Mouse (Mus musculus) lung, postnatal 25 days (tissue): ENCODE measurements around the gene Oxld1.

ENCODE experiments used
- DNase-seq: peaks from one replicate; pipeline ENCODE4 v3.0.0; 2022; ENCODE audit warnings: low spot score

Oxld1 gene

DNA sequence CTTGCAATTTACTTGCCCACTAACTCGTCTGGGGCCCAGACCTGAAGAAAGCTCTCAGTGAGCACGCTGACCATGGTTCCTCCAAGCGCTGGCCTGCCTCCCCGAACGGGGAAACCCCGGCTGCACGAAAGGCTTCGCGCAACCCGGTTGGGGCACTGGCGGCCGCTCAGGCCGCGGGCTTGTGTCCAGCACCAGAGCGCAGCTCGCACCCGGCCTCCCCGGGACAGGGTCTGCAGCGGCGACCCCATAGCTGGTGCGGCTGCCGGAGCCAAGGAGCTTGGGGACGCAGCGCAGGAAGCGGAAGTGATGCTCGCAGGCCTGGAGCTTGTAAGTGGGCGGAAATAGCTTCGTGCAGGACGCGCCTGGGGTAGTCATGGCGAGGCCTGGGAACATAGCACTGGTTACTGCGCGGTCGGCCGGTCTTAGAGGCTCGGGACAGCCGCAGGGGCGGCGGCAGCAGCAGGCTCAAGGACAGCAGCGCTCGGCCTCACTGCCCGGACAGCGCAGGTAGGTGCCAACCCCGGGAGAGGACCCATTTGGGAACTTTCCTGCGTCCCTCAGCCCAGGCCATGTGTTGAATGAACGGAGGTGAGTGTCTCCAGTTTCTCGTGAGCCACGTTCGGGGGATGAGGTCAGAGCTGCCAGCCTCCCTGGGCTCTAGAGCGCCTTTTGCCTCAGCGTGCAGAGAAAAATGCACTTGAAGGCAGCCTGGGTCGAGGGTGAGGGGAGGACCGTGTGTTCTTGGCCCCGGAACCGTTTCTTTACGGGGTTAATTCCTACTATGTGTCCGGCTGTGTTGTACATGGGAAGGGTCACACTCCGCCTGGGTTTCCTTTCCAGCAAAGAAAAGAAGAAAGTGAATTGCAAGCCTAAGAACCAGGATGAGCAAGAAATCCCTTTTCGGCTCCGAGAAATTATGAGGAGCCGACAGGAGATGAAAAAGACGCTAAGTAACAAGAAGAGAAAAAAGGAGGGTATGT lies at the start of gene Oxld1, which contains the start of gene Ccdc137:
TSS of gene Oxld1 (minus strand) at position 297 of the 980 bp plus-strand sequence.
TSS of gene Ccdc137 (plus strand) at position 344 of the 980 bp plus-strand sequence.
- peak; percentile 74 for DNase-seq

DNA sequence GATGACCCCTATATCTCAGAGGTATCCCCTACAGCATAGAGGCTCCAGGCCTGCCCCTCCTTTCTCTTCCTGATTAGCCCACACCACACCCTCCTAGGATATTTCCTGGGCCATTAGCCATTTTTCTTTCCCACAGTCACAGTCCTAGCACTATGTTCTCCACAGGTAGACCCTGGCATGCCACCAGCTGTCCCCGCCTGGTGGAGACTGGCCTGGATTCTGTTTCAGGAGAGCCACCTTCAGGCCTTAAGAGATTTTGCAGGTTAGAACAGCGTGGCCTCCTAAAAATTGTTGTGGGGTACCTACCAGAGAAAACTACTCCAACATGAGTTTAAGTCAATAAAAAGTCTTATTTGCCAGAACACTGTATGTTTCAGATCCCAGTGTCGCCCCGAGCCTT lies 49.0 kb upstream of the Oxld1 start:
- no peak for DNase-seq

DNA sequence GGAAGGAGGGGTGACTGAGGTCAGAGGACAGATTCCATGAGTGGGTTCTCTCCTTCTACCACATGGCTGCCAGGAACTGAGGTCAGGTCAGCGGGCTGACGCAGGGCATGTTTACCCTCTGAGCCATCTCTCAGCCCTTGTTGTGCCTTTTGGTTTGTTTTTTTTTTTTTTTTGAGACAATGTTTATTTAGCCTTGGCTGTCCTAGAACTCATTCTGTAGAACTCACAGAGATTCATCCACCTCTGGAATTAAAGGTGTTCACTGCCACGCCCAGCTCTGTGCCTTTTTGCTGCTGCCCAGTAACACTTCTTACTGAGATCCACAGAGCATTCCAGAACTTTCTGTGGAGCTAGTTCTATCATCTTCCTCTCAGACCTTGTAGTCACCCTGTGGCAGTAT lies 47.8 kb upstream of the Oxld1 start:
- no peak for DNase-seq

DNA sequence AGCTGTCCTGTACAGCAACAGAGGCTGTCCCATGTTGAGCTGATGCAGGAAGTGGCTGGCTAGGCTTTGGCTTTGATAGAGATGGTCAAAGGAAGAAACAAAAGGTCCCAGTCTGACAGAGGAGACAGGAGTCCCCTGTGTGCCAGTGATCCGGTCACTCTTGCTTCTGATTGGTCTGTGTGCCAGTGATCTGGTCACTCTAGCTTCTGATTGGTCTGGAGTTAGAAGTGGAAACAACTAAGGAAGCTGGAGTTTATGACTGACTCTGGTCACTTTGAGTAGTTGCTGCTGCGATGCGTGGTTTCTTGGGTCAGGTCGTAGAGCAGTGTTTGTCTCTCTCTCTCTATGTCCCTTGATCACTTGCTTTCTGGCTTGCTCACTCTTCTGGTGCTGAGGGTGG lies 43.8 kb upstream of the Oxld1 start:
- no peak for DNase-seq

DNA sequence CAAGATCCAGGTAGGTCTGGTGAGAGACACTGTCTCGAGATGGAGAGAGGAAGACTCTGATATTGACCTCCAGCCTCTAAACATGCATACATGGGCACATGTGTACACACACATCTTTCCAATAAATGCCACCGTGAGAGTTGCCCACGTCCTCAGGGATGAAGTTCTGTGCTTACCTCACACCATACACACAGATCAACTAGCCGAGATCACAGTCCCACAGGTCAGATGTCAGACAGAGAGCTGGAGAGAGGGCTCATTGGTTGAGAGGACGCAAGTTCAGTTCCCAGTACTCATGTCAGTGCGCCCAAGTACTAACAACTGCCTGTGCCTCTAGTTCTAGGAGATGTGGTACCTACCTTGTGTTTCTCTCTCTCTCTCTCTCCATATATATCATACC lies 43.1 kb upstream of the Oxld1 start:
- DNase-seq: no peak

DNA sequence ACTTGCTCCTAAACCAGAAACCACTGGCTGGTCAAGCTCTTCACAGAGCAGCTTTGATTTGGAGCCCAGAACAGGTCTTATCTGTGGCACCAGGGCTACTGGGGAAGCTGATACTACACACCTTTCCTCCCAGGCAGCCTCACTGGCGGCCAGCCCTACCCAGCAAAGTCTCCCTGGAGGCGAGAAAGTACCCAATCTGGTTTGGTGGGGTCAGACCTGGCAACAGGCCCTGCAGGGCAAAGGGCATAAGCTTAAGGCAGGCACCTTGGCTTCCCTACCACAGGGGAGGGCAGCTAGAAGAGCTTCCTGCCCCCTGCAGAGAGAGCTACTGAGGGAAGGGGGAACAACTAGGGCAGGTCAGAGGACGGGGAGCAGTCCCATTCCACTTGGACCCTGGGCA lies 42.5 kb upstream of the Oxld1 start:
- DNase-seq: peak; percentile 80

DNA sequence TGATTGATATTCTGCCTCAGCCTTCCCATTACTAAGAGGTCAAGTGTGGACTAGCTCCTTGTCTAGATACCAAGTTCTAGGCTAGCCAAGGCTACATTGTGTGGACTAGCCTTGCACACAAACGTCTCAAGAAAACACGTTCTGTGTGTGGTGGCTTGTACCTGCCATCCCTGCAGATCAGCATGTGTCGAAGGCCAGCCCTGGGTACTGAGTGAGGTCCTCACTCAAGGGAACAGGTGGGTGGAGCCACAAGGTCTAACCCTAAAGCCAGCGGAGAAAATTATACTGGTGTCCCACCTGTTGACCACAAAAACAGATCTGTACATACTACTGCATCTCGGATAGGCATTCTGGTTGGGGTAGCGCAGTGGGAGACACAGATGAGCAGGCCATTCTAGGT lies 42.0 kb upstream of the Oxld1 start:
- no peak for DNase-seq

DNA sequence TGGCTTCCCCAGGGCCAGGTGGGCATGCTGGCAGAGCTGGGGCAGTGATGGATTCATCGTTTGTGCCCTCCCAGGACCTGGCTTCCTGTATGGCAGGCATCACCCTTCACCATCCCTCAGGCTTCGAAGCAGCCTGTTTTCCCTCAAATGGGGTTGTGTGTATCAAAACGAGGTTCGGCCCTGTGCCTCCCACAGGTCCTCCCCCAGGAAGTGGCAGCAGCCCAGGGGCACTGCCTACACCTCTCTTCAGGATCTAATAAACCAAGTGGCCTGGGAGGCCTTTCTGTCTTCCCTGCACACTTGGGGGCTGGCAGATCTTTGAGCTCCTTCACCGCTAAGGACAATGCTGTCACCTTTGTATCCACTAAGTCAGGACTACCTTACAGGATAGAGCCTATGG lies 41.0 kb upstream of the Oxld1 start:
- DNase-seq: no peak

DNA sequence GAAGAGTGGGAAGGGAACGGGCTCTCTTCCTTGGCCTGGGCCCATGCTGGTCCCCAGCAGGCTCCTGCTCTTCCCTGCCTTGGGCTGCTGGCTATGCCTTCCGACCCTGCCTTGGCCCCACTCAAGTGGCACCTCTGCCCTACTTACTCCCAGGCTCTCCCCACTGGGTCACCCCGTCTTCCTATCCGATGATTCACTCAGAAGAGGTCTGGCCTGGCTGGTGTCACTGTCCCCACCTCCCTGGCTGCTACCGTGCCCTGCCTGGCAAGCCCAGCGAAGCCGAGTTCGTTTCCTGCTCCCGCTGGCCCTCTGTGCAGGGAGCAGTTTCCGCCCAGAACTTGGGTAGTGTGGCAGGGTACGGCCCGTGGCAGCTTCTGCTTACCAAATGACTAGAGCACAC lies 40.4 kb upstream of the Oxld1 start:
- no peak for DNase-seq

DNA sequence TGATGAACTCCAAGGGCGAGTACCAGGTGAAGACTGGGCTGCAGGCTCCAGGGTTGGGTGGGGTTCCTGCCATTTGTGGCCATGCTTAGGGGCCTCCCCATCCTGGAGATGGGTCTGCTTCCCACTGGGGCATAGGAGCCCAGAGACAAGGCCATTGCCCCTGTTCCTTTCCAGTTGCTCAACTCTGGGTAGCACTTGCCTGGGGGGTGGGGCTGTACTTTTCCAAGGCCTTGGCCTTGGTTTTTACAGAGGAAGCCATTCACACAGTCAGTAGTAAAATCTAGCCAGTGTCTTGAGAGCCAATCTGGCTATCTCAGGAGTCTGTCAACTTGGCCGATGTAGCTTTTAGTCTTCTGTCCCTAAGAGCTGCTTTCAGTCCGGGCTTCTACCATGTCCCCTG lies 39.6 kb upstream of the Oxld1 start:
- DNase-seq: no peak

DNA sequence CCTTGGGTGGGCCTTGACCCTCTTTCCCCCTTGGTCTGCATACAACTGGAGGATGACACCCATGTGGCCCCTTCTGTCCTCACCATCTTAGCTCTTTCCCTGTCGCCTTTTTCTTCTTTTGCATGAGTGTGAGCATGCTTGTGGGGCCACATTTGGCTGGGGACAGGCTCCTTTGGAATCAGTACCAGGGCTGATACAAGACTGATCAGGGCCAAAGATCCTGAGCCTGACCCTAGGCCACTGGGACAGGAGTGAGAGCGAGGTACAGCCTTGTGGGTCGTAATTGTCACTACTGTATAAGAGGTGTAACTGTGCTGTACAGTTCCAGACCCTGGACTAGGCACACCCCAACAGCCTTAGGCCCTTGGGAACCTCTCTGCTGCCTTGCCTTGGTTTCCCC lies 36.0 kb upstream of the Oxld1 start:
- no peak for DNase-seq

DNA sequence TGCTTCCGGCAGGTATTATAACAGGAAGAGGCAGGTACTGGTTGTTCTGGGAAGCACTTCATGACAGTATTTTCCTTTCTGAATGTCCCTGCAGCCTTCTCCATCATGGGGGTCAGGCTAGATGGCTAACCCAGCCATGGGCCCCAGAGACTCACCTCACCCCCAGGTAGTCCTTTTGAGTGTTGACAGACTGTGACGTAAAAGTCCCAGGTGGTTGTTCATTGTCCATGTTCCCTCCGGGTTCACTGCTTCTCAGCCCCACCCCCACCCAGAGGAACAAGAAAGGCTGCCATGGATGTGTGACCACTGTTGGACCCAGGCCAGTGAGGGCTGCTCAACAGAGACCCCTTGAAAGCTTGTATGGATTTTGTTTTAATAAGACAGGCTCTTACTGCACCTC lies 35.5 kb upstream of the Oxld1 start:
- DNase-seq: no peak

DNA sequence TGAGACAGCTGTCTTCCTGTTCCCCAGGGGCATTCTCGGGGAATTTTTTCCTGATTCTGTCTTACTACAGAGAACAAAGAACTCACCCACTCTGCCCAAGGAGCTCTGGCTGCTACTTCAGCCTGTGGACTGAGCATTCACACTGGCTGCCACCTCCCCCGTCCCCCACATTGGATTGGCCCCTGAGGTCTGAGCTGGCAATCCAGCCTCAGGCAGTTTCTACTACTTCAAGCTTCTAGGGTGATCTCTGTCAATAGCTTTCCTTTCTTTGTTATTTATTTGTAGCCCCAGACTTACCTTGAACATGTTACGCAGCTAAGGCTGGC lies 35.0 kb upstream of the Oxld1 start:
- DNase-seq: no peak

DNA sequence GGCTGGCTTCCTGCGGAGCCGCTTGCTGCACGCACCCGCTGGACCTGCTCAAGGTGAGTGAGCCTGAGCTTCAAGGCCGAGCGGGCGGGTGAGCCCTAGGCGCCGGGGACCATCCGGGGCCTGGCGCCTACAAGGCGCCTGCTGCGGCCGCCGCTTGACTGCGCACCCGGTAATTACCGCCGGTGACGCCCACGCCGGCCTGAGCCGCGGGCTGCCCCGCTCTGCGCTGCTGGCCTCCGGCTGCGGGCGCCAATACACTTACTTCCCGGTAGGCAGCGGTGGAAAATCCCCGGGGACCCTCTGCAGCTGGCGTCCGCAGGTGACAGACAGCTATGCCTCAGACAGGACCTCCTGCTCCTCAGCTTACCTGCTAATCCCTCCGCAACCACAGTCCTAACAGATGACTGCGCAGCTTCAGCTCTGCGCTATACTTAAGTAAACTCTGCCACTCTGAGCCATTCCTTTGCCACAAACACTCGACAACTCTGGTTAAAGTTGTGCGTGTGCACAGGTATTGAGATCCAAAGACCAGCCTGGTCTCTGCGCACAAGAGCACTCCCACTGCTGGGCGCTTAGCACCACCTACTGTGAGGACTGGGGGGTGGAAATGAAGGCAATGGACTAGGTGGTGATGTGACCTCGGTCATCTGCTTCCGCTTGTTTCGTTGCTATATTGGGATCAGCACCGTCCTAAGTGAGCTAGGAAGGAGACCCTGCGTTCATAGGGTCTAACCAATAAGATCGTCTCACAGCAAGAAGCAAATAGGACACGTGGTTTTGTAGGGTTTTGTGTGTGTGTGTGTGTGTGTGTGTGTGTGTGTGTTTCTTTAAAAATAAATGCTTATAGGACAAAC lies 34.4 kb upstream of the Oxld1 start:
- no peak for DNase-seq

DNA sequence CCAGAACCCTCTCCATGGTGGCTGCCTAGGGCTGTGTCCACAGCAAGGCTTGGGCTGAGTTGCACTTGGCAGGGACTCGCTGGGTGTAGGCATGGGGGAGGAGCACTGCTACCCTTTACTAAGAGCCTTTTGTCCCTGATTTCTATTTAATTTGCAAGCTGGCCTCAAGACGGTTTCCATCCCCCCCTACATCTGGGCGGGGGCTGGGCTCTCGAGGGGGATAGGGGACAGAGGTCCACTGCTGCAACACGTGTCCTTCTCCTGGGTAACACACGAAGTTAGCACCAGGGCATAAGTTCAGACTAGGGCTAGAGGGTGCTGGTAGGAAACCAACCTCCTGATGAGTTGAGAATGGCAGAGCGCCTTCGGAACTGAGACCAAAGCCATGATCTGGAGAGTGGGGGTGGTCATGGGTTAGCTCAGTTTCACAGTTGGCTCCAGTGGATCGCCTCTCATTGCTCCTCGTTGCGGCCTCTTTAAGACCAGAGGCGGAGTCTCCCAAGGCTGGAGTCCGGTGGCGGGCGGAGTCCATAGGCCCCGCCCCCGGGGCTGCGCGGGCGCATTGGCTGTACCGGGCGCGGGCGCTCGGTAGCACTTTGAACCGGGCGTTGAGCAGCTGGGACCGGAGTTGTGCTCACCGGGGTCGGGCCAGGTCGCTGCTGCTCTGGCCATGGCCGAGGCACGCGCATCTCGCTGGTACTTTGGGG lies 33.6 kb upstream of the Oxld1 start, which contains the start of gene Slc25a10:
TSS of gene Slc25a10 (plus strand) at position 524 of the 707 bp plus-strand sequence.
- peak; percentile 92 for DNase-seq

DNA sequence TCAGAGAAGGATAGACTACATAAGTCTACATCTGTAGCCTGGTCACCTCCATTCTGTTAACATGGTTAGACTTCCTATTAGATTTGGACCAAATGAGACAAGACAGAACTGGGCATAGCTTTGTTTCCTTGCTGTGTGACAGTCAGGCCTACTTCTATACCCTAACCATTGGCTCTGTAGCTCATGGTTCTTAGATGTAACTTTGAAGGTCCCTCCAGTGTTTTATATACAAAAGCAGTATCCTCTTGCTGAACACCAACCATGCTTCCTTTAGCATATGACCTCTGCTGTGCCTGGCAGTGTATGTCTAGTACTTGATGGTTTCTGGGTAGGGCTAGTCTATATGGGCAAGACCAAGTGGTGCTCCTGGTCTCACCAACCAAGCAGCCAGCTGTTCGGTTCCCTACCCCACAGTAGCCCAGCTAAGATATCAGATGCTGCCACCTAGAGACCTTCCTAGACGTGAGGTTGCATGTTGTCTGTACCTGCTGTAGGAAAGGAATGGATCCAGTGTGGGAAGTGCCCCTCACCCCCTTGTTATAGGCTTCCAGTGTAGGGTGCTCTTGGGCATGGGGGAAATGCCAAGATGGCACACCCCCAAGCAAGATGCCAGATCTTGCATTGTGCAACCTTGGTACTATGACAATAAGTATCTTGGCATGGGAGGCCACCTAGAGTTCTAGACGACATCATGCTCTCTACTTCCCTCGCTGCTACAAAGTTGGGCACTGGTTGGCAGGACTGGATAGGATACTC lies 32.6 kb upstream of the Oxld1 start:
- no peak for DNase-seq

DNA sequence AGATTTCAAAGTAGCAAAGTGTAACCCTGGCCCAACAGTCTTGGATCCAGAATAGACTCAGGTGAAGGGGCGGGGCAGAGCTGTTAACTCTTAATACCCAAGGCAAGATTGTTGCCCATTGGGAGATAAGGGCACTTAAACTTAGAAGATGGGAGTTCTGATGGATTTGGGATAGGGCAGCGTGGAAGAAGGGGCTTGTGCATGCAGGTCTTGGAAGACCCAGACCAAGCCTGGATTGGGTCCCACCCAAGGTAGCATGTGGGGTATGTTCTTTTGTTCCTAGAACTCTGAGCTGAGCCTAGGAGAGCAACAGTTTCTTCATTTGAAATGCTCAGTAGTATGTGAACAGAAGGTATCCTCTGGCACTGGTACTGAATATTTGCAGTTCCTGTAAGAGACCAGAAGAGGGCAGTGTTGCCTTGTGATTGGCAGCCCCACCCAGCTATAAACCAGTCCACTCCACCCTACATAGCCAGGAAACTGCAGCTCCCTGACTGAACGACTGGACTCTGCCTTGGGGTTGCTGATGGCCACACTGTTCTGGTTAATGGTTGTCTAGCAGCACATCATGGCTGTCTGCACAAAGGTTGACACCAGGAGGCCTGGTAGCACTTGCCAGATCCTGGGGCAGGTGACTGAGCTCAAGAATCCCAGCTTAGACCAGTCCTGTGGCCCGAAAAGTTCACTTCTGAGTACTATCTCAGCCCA lies 31.3 kb upstream of the Oxld1 start:
- DNase-seq: peak; percentile 87

DNA sequence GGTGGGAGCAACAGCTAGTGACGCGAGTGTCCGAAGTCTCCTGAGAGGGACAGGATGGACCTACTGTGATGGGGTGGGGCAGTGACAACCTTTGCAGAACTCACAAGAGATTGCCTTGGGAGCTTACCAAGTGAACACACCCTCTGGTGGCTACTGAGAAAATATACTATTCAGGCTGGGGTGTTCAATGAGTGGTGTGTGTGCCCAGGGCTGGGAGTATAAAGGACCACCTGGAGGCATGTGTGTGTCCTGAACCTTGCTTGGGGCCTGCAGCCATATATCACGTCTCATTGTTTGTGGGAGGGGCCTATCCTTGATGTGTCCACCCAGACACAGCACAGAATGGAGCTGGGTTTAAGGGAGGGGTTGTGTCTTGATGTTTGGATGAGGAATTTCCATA lies 30.6 kb upstream of the Oxld1 start:
- no peak for DNase-seq

DNA sequence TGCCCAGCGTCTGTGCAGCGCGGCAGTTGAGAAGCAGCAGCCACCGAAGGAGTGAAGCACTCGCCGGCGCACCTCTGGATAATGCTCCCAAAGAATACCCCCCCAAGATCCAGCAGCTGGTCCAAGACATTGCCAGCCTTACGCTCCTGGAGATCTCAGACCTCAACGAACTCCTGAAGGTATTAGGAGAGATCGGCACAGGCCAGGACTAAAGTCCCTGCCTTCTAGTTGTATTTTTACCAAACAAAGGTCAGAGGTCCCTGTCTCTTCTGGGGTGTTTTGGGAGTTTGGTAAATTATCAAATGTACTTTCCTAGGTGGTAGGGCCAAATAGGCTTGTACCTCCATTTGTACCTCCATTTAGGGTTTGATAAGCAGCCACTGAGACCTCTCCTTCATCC lies 27.4 kb upstream of the Oxld1 start:
- DNase-seq: no peak

DNA sequence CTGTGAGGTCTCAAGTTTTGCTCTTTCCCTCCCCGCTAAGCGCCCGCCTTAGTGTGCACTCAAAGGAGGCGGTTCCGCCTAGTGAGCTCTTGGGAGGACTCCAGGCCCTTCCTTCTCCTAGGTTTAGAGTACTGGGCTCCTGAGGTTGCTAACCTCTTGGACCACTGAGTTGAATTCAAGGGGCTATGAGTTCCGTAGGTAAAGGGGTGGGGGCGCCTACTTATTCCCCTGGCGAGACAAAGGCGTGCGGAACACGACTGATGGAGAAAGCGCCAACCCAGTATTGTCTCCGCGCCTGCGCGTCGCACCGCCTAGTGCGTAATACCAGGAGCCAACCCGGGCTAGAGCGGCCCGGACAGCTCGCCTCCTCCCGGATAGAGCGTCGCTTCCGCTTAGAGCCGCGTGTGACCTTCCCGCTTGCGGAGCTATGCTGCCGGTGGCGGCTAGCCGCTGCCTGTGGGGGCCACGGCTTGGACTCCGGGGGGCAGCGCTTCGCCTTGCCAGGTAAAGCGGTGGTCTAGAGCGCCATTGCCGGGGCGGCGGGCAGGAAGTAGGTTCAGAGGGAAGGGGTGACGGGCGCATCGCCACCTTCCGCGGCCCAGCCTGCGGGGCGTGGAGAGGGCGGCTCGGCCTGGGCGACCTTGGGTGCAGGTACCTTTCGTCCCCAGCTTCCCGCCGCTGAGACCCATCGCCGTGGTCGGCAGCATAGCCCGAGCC lies 26.6 kb upstream of the Oxld1 start, which contains the start of gene Mrpl12:
TSS of gene Mrpl12 (plus strand) at position 349 of the 717 bp plus-strand sequence.
- peak; percentile 90 for DNase-seq
